ENCODE assay signal across 8 mouse cellular contexts in genomic region chr10:79096706-79097105, GRCm38 (mm10). TPM values are rescaled to one million over a fixed set of nuclear protein-coding genes. Genes with fewer than 3 reads are reported as not detected.
DNase-seq lines count a peak whose midpoint lies in the region; ATAC-seq lines count a peak whose summit lies in the region.

No protein-coding gene starts in this region.

- peak overlapping the region; percentile 77 for H3K4me3 ChIP-seq in kidney, embryonic 16.5 days (ENCODE audit: low read length)
- H3K4me3 ChIP-seq in hindbrain, embryonic 12.5 days = peak overlapping the region; percentile 85
- peak overlapping the region; percentile 70 for H3K4me3 ChIP-seq in midbrain, embryonic 14.5 days (replicated peaks; ENCODE audit: low read depth, low read length)

- peaks cover 22% of the 10 kb centered on the region for H3K36me3 ChIP-seq in kidney, embryonic 16.5 days (ENCODE audit: insufficient read depth, low read length)
- H3K36me3 ChIP-seq in hindbrain, embryonic 12.5 days = peaks cover 24% of the 10 kb centered on the region
- H3K36me3 ChIP-seq in midbrain, embryonic 14.5 days (ENCODE audit: control insufficient read depth, insufficient read depth, low read length) = peaks cover 25% of the 10 kb centered on the region

- H3K27ac ChIP-seq in kidney, embryonic 16.5 days (ENCODE audit: low read length) = peak overlapping the region; percentile 94
- peak overlapping the region; percentile 99 for H3K27ac ChIP-seq in hindbrain, embryonic 12.5 days
- H3K27ac ChIP-seq in midbrain, embryonic 14.5 days (replicated peaks; ENCODE audit: low read depth, low read length) = peak overlapping the region; percentile 100

- DNase-seq in kidney, postnatal 4 days = no peak
- DNase-seq in brain, adult 2 months (ENCODE audit: low read depth, low spot score) = peak; percentile 36
- peak; percentile 18 for DNase-seq in midbrain, embryonic 14.5 days
- no peak for DNase-seq in urinary bladder, adult 18-20 months (ENCODE audit: low spot score in 2 of 2)
- DNase-seq in ovary, postnatal 10 days (ENCODE audit: low spot score) = no peak

- 0% methylated on average over 2 of the region's 2 CpGs for WGBS in kidney, embryonic 16.5 days
- 18% methylated on average over 2 of the region's 2 CpGs for WGBS in hindbrain, embryonic 12.5 days
- WGBS in midbrain, embryonic 14.5 days = 15% methylated on average over 2 of the region's 2 CpGs

- H3K27me3 ChIP-seq in kidney, embryonic 16.5 days (ENCODE audit: insufficient read depth, low read length) = no peaks in the 10 kb centered on the region
- no peaks in the 10 kb centered on the region for H3K27me3 ChIP-seq in hindbrain, embryonic 12.5 days
- H3K27me3 ChIP-seq in midbrain, embryonic 14.5 days (ENCODE audit: control insufficient read depth, insufficient read depth, low read length) = no peaks in the 10 kb centered on the region

- H3K9ac ChIP-seq in kidney, embryonic 16.5 days (replicated peaks; ENCODE audit: low read length) = peak overlapping the region; percentile 96
- H3K9ac ChIP-seq in hindbrain, embryonic 12.5 days = peak overlapping the region; percentile 98
- H3K9ac ChIP-seq in midbrain, embryonic 14.5 days (replicated peaks; ENCODE audit: low read length) = peak overlapping the region; percentile 97

- H3K4me2 ChIP-seq in kidney, embryonic 16.5 days (replicated peaks; ENCODE audit: low read depth, low read length) = peak overlapping the region; percentile 62
- H3K4me2 ChIP-seq in hindbrain, embryonic 12.5 days (replicated peaks) = peak overlapping the region; percentile 68
- peak overlapping the region; percentile 59 for H3K4me2 ChIP-seq in midbrain, embryonic 14.5 days (ENCODE audit: low read length)

- no peak for ATAC-seq in kidney, embryonic 16.5 days (ENCODE audit: low FRiP score, low TSS enrichment)
- ATAC-seq in hindbrain, embryonic 12.5 days (ENCODE audit: low FRiP score) = no peak
- no peak for ATAC-seq in midbrain, embryonic 14.5 days (ENCODE audit: low FRiP score, low TSS enrichment)
- no peak for ATAC-seq in megakaryocyte progenitor cell, adult 5-6 weeks (replicated peaks; ENCODE audit: poor library complexity)

- peaks cover 12% of the 10 kb centered on the region for H3K4me1 ChIP-seq in kidney, embryonic 16.5 days (ENCODE audit: insufficient read depth, low read length)
- H3K4me1 ChIP-seq in hindbrain, embryonic 12.5 days = peaks cover 24% of the 10 kb centered on the region
- peaks cover 18% of the 10 kb centered on the region for H3K4me1 ChIP-seq in midbrain, embryonic 14.5 days (ENCODE audit: control insufficient read depth, insufficient read depth, low read length)

- H3K9me3 ChIP-seq in kidney, embryonic 16.5 days (ENCODE audit: low read length) = no peaks in the 10 kb centered on the region
- H3K9me3 ChIP-seq in hindbrain, embryonic 12.5 days (replicated peaks) = no peaks in the 10 kb centered on the region
- H3K9me3 ChIP-seq in midbrain, embryonic 14.5 days (ENCODE audit: control insufficient read depth, low read length) = no peaks in the 10 kb centered on the region

RNA-seq across cellular contexts. Expression of gene 2610008E11Rik, which starts 0.7 kb away (rescaled TPM):
- polyA plus RNA-seq in kidney, embryonic 16.5 days (2015; fragmentation: Nextera tagmentation; extraction: Ambion mirVana) = 29.0 and 29.5 TPM in 2 replicates
- 53.3 and 56.2 TPM in 2 replicates for polyA plus RNA-seq in hindbrain, embryonic 12.5 days (2016; fragmentation: Nextera tagmentation; extraction: Ambion mirVana)
- 51.2 and 68.4 TPM in 2 replicates for polyA plus RNA-seq in midbrain, embryonic 14.5 days (2014; fragmentation: Nextera tagmentation; extraction: Ambion mirVana)
- 10.2 and 10.6 TPM in 2 replicates for total RNA-seq in megakaryocyte progenitor cell, adult 5-6 weeks (2015)
- total RNA-seq in megakaryocyte progenitor cell, adult 5-6 weeks (2017) = 8.1 and 9.8 TPM in 2 replicates

RNA-seq across cellular contexts. Expression of gene Vmn2r80, which starts 51.9 kb away (rescaled TPM):
- not detected in 2 replicates for polyA plus RNA-seq in kidney, embryonic 16.5 days (2015; fragmentation: Nextera tagmentation; extraction: Ambion mirVana)
- polyA plus RNA-seq in hindbrain, embryonic 12.5 days (2016; fragmentation: Nextera tagmentation; extraction: Ambion mirVana) = not detected in 2 replicates
- polyA plus RNA-seq in midbrain, embryonic 14.5 days (2014; fragmentation: Nextera tagmentation; extraction: Ambion mirVana) = not detected in 2 replicates
- not detected in 2 replicates for total RNA-seq in megakaryocyte progenitor cell, adult 5-6 weeks (2015)
- total RNA-seq in megakaryocyte progenitor cell, adult 5-6 weeks (2017) = not detected in 2 replicates

Comparison
In these comparisons a context has a peak if more than half of its experiments do, and no peak if none do; other contexts are left out.
1. DNase-seq: peak in brain, adult 2 months (single experiment) and midbrain, embryonic 14.5 days (single experiment); none in kidney, postnatal 4 days (0 of 2), urinary bladder, adult 18-20 months (0 of 2) and ovary, postnatal 10 days (single experiment).
2. Peak in every context shown above with its lines, with median percentiles within 50 percentile points of each other: H3K27ac ChIP-seq, H3K4me2 ChIP-seq, H3K4me3 ChIP-seq and H3K9ac ChIP-seq.